Mouse (Mus musculus) heart, adult 2 months (tissue): ENCODE data around the gene Pip5k1c. TPM values are rescaled to one million over a fixed set of nuclear protein-coding genes. Genes with fewer than 3 reads are reported as not detected.
A peak's percentile ranks its signal among the peaks of the same experiment; 100 is the strongest.

ENCODE experiments used
- DNase-seq, 2 experiments: peaks; one replicate each; pipeline ENCODE4 v3.0.0; 2021
- H3K27ac ChIP-seq: fragments of 200-600 bp; 2 replicates; pipeline ENCODE4 v1.8.1; 2022
- H3K27me3 ChIP-seq: fragments of 200-500 bp; 2 replicates; pipeline ENCODE4 v1.6.1; 2012; ENCODE audit warnings: mild to moderate bottlenecking, low read length, inconsistent platforms, mixed read lengths; ENCODE audit not compliant: control insufficient read depth, insufficient read depth
- H3K36me3 ChIP-seq: fragments of 200-500 bp; 2 replicates; pipeline ENCODE4 v1.6.1; 2012; ENCODE audit warnings: low read length, inconsistent platforms; ENCODE audit not compliant: control insufficient read depth, insufficient read depth
- H3K4me1 ChIP-seq: fragments of 200-500 bp; 2 replicates; pipeline ENCODE4 v1.6.1; 2011; ENCODE audit warnings: low read length; ENCODE audit not compliant: control insufficient read depth, insufficient read depth
- H3K4me3 ChIP-seq: fragments of 200-600 bp; 2 replicates; pipeline ENCODE4 v1.8.1; 2022
- H3K79me2 ChIP-seq: fragments of 200-500 bp; replicated peaks from 2 replicates; pipeline ENCODE4 v1.6.1; 2012; ENCODE audit warnings: mild to moderate bottlenecking, inconsistent platforms, low read length, moderate library complexity, mixed read lengths; ENCODE audit not compliant: control insufficient read depth, insufficient read depth
- H3K9ac ChIP-seq: fragments of 200-500 bp; 2 replicates; pipeline ENCODE4 v1.6.1; 2012; ENCODE audit warnings: low read depth, mild to moderate bottlenecking, control low read depth, inconsistent platforms, low read length, mixed read lengths
- CTCF ChIP-seq: fragments of 200-600 bp; IDR thresholded peaks from 2 replicates; pipeline ENCODE4 v1.8.1; 2022; ENCODE audit warnings: antibody characterized with exemption, mild to moderate bottlenecking, moderate library complexity
- EP300 ChIP-seq: fragments of 200-500 bp; IDR thresholded peaks from 2 replicates; pipeline ENCODE4 v1.6.1; 2011; ENCODE audit warnings: low read depth, low read length, control low read depth; ENCODE audit not compliant: insufficient read depth
- POLR2A ChIP-seq: fragments of 200-500 bp; IDR thresholded peaks from 2 replicates; pipeline ENCODE4 v1.6.1; 2011; ENCODE audit warnings: mild to moderate bottlenecking, low read depth, low read length, control low read depth; ENCODE audit not compliant: insufficient read depth
- WGBS: fragments of 180-500 bp; shearing (Covaris S2); methylation state at CpG from one replicate; pipeline ENCODE4 v1.1.7; 2018; 5-methylcytosine and 5-hydroxymethylcytosine counted together
- intact Hi-C: fragments of 180-260 bp; cut with DNase I; formaldehyde crosslinking; loops from one replicate; pipeline ENCODE4 v1.15.1; 2025
- polyA plus RNA-seq: library from polyadenylated mRNA; depleted of rRNA; stranded (reverse); fragments of >200 nt; gene quantifications from 2 replicates; pipeline ENCODE4 v1.2.3, GENCODE M21; 2012
- total RNA-seq, 2 experiments: library from RNA; stranded (reverse); gene quantifications; 2 replicates each; pipeline ENCODE4 v1.2.3; 2021

The Pip5k1c gene
- total and polyA plus RNA-seq, 3 experiments = 27.0 to 37.5 (median 28.0) TPM

- peak in 1 of 2 experiments; percentile 55 for DNase-seq
- peak overlapping the region; percentile 86 for H3K27ac ChIP-seq
- no peaks in the 10 kb centered on the region for H3K79me2 ChIP-seq
- H3K4me3 ChIP-seq = peak overlapping the region; percentile 27; the same call in 1 of the 2 replicates
- H3K36me3 ChIP-seq = no peaks in the 10 kb centered on the region
- WGBS = 28% methylated on average over 10 of the region's 10 CpGs
- no peaks in the 10 kb centered on the region for H3K27me3 ChIP-seq
- TF ChIP-seq POLR2A = no peak
- TF ChIP-seq EP300 = no peak
- no peak for TF ChIP-seq CTCF
- H3K9ac ChIP-seq = peak overlapping the region; percentile 52
- intact Hi-C loops = no loop called here
- H3K4me1 ChIP-seq = peaks cover 33% of the 10 kb centered on the region
Measured at GRCm38 (mm10) chr10:81329194-81329975, 36.6 kb downstream of the Pip5k1c start.

DNA sequence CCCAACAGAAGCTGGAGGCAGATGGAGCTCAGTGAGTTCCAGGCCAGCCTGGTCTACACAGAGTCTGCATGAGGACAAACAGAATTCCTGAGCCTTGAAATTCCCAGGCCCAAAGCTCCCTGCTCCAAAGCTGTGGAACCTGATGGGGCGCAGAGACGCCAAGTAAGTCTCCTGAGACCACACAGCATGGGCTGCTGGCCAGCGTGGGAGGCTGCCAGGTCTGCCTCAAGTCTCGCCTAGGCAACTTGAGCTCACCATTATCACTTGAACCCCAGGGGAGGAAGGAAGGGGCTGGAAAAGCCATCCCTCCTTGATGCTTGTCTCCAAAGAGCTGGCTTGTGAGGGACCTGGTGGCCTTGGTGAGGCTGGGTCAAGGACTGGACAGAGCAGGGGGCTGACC is 37.2 kb downstream of the Pip5k1c start:
- H3K9ac ChIP-seq = peak overlapping the region; percentile 13

GRCm38 (mm10) chr10:81332277-81332676 is 39.5 kb downstream of the Pip5k1c start:
- WGBS = 64% methylated on average over 29 of the region's 29 CpGs
- TF ChIP-seq POLR2A = no peak
- Histone ChIP-seq H3K27ac (no peak overlapping the region), H3K4me1 (peaks cover 26% of the 10 kb centered on the region), H3K9ac (0 out of 2 replicates have a peak overlapping the region, but pooled peaks have one; percentile 33), H3K79me2 (no peaks in the 10 kb centered on the region), H3K36me3 (no peaks in the 10 kb centered on the region), H3K27me3 (no peaks in the 10 kb centered on the region), H3K4me3 (no peak overlapping the region)
- DNase-seq = no peak
- intact Hi-C loops = no loop called here

More for the DNA sequence above, 37.2 kb downstream of the Pip5k1c start:
- peaks cover 33% of the 10 kb centered on the region for H3K4me1 ChIP-seq
- TF ChIP-seq EP300 (peak; percentile 66; the same call in 1 of the 2 replicates), CTCF (no peak), POLR2A (0 out of 2 replicates have a peak, but pooled peaks have one; percentile 22)
- 30% methylated on average over 4 of the region's 4 CpGs for WGBS
- no peaks in the 10 kb centered on the region for H3K27me3 ChIP-seq
- no peak overlapping the region for H3K4me3 ChIP-seq
- H3K27ac ChIP-seq = peak overlapping the region; percentile 86
- no peaks in the 10 kb centered on the region for H3K79me2 ChIP-seq
- no peaks in the 10 kb centered on the region for H3K36me3 ChIP-seq
- intact Hi-C loops = no loop called here
- DNase-seq = peak; percentile 81 to 85

DNA sequence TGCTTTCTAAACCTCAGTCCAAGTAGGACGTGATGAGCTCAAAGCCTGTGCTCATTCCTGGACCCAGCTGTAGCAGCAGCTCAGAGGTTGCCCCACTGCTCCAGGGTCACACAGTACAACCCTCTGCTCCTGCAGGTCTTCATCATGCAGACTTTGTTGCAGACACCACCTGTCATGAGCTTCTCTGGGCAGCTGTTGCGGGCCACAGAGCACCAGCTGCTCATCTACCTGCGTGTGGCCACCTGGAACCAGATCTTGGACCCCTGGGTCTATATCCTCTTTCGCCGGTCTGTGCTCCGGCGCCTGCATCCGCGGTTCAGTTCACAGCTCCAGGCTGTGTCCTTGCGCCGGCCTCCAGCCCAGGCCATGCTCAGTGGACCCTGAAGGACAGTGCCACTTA is 41.6 kb downstream of the Pip5k1c start:
- intact Hi-C loops = no loop called here
- no peak overlapping the region for H3K27ac ChIP-seq
- no peak for DNase-seq
- H3K4me1 ChIP-seq = peaks cover 12% of the 10 kb centered on the region
- no peak overlapping the region for H3K4me3 ChIP-seq
- 86% methylated on average over 11 of the region's 11 CpGs for WGBS
- no peak overlapping the region for H3K9ac ChIP-seq
- TF ChIP-seq POLR2A (0 out of 2 replicates have a peak, but pooled peaks have one; percentile 9), CTCF (no peak)
- H3K36me3 ChIP-seq = no peaks in the 10 kb centered on the region
- H3K79me2 ChIP-seq = no peaks in the 10 kb centered on the region
- H3K27me3 ChIP-seq = no peaks in the 10 kb centered on the region

DNA sequence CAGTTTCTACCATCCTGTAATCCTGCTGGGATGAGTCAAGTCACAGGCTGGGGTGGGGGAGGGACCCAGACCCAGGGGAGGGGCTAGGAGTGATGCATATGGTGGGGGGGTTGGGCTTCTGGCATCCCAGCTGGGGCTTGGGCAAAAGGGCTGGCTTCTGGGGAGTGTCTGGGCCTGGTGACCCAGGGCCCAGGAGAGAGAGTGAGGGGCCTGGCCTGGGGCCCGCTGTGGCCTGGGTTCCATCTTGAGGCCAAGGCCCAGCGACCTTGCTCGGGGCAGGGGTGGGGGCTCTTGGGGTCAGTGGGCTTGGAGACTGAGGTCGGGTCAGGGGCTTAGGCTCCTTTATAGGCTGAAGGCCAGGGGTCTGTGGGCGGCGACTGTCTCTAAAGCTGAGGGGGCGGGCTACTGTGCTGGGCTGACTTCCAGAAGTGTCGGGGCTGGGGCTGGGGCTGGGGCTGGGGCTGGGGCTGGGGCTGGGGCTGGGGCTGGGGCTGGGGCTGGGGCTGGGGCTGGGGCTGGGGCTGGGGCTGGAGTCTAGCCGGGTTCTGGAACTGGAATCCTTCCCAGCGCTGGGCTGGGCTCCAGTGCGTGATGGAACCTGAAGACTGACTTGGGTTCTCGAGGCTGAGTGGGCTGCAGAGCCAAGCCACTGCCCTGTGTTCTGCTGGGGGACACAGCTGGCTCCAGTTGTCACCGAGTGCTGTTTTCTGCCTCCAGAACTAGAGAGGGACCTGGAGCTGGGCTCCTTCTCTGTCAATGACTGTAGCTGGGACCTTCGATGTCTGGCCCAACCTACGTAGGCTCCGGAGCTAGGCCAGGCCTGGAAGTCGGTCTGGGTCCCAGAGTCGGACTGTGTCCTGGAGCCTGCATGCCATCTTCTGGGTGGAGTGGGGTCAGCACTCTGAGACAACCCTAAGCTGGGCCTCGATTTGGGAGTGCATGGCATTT is 42.9 kb downstream of the Pip5k1c start:
- intact Hi-C loops = no loop called here
- Histone ChIP-seq H3K36me3 (no peaks in the 10 kb centered on the region), H3K9ac (no peak overlapping the region), H3K4me1 (peaks cover 3% of the 10 kb centered on the region), H3K27ac (no peak overlapping the region; the same call in 1 of the 2 replicates), H3K79me2 (no peaks in the 10 kb centered on the region), H3K4me3 (no peak overlapping the region), H3K27me3 (no peaks in the 10 kb centered on the region)
- WGBS = 54% methylated on average over 18 of the region's 19 CpGs
- TF ChIP-seq CTCF (peak; percentile 3; the same call in 1 of the 2 replicates), POLR2A (no peak)
- DNase-seq = no peak
